Mouse (Mus musculus): ENCODE measurements around the gene C1qtnf1. TPM values are rescaled to one million over a fixed set of nuclear protein-coding genes. Genes with fewer than 3 reads are reported as not detected.

C1qtnf1 gene
- total RNA-seq, 2 experiments from 2014 or later = 4.3 to 4.6 TPM

DNA sequence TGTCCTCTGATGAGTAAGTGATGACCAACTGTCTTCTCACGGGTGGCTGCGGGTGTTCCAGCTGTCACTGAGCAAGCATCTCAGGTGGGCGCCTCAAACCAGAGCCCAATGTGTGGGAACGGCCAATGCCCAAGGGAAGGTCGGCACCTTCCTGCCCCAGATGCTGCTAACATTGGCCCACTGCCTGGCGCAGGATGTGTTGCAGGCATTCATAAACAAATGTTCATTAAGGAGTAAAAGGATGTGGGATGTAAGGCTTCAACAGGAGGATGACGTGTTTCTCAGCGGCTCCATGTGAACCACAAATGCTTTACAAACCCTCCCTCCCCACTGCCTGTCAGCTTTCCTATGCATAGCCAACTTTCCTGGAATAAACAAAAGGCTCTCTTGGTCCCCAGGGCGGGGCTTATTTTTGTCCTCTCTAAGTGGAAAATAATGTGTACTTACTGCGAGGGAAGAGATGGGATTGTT is 5.4 kb downstream of the C1qtnf1 start:
- no peak for DNase-seq (ENCODE audit: low spot score in 2 of 2)

GRCm38 (mm10) chr11:118434093-118434492 is 6.1 kb downstream of the C1qtnf1 start:
- no peak for DNase-seq (ENCODE audit: low spot score in 2 of 2)

DNA sequence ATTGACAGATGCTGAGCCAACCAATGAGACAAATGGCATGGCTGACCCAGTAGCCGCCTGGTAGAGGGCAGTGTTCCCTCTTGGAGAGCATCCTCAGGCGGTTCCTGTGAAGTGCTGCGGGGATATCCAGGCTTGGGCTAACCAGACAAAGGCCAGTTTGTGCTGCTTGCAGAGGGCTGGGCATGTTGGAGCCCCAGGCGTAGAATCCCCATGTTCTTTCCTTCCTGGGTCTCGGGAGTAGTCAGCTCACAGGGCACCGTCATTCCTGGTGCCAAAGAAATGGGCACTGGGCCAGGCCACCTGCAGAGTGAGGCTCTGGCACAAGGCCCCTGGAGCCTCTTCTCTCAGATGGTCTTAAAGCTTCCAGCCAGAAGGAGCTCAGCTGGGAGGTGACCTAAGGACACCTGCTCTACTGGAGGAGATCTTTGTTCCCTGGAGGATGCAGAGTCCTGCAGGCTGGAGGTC is 8.5 kb downstream of the C1qtnf1 start:
- peak in 1 of 2 experiments; percentile 20 for DNase-seq (ENCODE audit: low spot score in 2 of 2)

DNA sequence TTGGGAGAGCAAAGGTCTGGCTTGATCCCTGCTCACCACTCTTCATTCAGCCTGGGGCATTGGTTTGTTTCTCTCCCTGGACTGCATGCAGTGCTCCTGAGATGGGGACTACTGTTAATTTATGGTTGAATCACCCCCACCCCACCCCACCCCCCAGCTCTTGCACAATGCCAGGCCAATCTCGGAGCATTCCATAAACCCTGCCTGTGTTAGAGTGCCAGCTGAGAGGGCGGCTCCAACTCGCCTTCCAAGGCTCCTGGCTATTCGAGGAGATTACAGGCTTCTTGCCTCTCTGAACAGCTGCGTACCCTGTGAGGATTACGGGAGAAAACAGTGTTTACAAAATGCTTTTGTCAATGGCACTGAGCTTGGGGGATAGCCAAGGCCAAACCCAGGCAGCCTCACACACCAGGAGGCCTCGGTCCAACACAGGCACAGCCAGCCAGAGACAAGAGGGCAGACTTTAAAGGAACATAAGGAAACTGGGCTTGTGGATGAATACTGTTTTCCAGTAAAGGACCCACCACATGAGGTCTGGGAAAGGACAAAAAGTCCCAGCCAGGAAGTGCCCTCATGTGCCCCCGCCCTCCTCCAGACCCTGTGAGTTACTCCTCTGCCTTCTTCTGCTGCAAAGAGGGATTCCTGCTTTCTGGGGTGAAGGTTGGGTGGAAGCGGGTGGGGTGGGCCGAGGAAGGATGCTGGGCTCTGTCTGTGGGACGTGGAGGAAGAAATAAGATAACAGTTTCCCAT is 10.8 kb downstream of the C1qtnf1 start:
- no peak for DNase-seq (ENCODE audit: low spot score in 2 of 2)

GRCm38 (mm10) chr11:118442691-118443090 is 14.7 kb downstream of the C1qtnf1 start:
- no peak for DNase-seq (ENCODE audit: low spot score in 2 of 2)

DNA sequence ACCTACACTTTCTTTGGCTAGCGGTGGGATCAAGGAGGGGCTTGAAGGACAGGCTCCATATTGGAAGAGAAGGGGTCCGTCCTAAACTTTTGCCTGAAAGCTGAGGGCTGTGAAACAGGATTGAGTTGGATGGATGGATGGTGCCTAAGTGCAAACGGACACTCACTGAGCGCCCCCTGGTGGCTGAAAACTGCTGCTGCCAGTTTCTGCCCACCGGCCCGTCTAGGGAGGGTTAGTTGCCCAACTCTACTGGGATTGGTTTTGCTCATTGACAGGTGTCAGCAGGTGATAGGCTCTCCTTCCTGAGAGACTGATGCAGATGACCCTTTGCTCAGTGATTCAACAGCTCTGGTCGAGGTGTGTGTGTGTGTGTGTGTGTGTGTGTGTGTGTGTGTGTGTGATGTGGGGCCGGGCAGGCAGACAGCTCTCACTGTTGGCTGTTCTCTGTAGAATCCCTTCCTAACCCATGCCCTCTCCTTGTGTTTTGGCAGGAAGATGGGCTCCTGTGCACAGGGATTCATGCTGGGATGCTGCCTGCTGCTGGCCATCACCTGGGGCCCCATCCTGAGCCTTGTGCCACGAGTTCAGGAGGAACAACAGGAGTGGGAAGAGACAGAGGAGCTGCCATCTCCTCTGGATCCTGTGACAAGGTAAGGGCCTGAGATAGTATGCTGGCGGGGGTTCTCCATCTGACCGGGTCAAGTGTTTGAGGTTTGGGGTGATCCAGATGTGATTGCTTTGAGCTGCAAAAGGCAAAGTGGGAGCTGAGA is 15.4 kb downstream of the C1qtnf1 start:
- peak; percentile 52 to 68 for DNase-seq (ENCODE audit: low spot score in 2 of 2)

- peak; percentile 53 to 64 for DNase-seq (ENCODE audit: low spot score in 2 of 2)
Measured at GRCm38 (mm10) chr11:118445843-118446242, 17.8 kb downstream of the C1qtnf1 start.

GRCm38 (mm10) chr11:118447346-118447745 is 19.3 kb downstream of the C1qtnf1 start:
- DNase-seq (ENCODE audit: low spot score in 2 of 2) = no peak

GRCm38 (mm10) chr11:118448385-118448784 is 20.4 kb downstream of the C1qtnf1 start:
- DNase-seq (ENCODE audit: low spot score in 2 of 2) = no peak

DNA sequence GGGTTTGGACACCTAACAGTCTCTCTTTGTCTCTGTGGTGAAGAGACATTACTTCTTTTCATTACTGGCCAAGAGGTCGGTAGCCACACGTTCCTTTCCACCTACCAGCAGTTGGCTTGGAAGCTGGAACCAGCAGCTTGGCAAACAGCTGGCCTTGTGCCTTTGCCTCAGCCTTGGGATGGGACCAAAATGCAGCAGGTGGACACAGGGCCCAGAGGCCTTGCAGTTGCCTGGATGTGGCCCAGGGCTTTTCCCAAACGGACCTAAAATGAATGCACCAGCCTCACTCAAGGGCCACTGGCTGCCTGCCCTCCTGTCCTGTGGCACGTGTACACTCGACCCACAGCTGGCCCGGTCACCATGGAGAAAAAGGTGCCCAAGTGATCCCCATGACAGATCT is 23.2 kb downstream of the C1qtnf1 start:
- DNase-seq (ENCODE audit: low spot score in 2 of 2) = no peak

- no peak for DNase-seq (ENCODE audit: low spot score in 2 of 2)
Measured at GRCm38 (mm10) chr11:118452955-118453354, 25.0 kb downstream of the C1qtnf1 start.

DNA sequence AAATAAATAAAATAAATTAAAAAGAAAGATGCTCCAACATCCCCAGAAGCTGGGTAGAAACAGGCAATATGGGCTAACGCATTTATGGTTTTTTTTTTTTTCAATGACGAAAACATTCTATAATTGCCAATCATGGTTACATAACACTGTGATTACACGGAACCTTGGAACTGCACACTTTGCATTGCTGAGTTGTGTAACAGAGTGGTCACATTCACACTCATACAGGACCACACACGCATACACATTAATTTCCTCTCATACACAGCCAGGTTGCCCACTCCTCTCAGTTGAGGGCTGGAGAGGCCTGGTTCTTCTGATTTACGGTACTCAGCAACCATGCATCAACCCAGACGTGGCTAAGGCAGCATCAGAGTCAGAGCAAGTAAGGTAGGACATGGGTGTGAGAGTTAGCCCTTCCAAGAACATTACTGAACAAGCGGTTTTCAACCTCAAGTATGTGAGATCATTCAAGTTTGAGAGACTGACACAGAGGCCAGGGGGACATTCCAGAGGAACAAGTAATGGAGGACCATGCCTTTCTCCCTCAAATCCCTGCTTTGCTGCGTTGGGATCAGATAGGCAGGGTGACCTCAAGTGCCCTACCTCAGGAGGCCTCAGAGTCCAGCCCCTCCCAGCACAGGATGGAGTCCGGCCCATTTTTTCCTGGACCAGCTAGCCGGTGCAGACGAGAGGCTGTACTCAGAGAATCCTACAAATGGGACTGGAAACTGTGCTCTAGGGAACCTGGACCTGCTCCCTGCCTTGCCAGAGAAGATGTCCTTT is 26.1 kb downstream of the C1qtnf1 start:
- DNase-seq (ENCODE audit: low spot score in 2 of 2) = no peak

DNA sequence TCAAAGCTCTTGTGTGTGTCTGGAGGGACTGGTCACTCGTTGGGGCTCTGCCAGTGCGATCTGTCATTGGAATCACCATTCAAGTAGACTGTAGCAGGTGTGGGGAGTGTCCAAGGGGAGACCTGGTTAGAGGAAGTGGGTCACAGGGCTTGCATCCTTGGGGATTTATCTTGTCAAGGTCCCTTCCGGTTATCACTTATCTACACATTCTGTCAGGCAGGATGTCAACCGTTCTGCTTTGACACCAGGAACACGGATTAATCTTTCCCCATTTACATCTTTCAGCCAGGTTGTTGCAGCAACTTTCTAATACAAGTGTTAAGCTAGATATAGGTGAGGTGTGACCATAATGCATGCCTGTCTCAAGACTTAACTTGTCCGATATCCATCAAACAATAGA is 27.8 kb downstream of the C1qtnf1 start:
- no peak for DNase-seq (ENCODE audit: low spot score in 2 of 2)

DNA sequence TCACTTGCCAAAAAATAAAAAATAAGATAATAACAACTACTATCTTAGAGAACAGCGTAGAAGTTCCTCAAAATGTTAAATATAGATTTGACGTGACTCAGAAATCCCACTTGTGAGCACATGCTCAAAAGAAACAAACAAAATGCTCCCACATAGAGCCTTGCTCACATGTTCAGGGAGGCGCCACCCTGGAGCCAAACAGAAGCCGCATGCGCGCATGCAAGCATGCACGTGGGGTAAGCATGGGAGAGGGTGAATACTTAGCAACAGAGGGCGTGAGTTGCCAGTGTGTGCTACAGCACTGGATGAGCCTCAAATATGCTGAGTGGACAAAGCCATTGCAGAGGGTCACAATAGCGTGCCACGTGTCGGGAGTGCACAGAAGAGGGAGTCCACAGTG is 28.9 kb downstream of the C1qtnf1 start:
- DNase-seq (ENCODE audit: low spot score in 2 of 2) = peak; percentile 51 to 52

DNA sequence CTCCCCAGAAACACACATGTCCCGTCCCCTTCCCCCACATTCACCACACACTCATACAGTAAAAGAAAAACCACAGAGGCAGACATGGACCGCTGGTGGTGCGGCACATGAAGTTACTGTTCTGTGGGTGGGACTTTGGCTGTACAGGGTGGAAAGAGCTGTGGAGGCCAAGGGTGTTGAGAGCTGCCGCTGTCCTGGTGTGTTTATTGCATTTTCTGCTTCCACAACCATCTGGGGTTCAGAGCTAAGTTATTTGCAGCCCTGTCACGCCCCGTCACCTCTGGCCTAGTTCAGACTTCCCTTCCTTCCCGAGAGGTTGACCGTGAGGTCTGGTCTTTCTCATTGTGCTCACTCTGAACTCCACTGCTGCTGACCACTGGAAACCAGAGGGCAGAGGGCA is 31.0 kb downstream of the C1qtnf1 start:
- no peak for DNase-seq (ENCODE audit: low spot score in 2 of 2)

DNA sequence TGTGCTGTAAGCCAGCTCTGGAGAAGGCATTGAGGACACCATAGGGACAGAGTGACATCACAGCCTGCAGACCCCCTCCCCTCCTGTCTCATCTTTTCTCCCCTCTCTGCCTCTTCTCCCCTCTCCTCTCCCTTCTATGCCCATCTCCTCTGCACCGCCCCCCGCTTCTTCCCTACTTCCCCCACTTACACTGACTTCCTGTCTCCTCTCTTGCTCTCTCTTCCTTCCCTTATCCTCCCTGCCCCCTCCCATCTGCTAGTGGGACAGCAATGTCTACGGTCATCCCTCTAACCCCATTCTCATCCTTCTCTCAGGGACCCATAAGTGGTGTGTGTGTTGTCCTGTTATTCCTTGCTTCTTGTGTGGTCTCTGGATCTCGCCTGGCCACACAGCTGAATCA is 31.5 kb downstream of the C1qtnf1 start:
- no peak for DNase-seq (ENCODE audit: low spot score in 2 of 2)

- no peak for DNase-seq (ENCODE audit: low spot score in 2 of 2)
Measured at GRCm38 (mm10) chr11:118460280-118460679, 32.3 kb downstream of the C1qtnf1 start.

DNA sequence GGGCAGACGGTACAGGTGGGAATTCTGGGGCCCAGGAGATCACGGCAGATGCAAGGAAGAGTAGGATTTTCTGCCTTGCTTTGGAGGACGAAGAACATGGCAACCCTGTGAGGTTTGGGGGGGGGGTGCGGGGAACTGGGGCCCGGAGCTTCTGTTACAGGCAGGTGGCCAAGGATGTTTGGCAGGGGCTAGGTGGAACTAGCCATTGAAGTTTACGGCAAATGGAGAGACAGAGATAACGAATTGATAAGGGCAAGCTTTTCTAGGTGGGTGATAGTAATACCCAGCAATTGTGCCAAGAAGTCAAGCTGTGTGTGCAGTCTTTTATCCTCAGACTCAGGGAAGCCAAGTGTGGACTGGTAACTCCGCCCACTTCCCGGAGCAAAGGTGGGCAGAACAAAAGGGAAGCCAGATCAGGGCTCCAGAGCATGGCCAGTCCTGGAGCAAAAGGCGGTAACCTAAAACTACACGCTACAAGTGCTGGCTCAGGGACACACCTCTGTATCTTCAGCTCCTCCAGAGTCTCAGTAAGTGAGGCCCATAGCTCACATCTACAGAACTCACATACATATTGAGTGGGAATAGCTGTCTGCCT is 39.5 kb downstream of the C1qtnf1 start:
- DNase-seq (ENCODE audit: low spot score in 2 of 2) = no peak

DNA sequence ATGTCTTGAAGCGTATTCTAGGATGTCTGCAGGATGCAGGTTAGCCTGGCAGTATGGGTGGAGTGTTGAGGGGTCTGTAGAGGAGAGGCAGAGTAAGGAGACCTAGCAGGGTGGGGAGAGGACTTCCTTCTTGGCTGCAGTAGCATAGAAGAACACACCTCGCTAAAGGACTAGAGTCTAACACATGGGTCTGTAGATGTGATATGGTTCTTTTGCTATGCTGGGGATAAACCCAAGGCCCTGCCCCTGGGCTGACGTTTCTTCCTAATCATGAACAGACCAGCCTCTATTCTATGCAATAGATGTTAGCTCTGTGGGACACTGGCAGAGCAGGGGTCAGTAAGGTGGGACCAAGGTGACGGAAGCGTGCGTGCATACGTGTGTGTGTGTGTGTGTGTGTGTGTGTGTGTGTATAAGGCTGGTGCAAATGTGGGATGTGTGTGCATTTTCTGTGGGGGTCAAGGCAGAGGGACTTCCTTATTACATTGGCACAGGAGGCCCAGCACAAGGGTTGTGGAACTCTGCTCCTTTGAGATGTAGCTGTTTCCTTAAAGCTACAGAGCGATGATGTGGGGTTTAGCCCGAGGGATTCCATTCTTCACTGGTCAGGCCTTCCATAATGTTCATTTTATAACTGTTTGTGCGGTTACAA is 41.6 kb downstream of the C1qtnf1 start:
- no peak for DNase-seq (ENCODE audit: low spot score in 2 of 2)

DNA sequence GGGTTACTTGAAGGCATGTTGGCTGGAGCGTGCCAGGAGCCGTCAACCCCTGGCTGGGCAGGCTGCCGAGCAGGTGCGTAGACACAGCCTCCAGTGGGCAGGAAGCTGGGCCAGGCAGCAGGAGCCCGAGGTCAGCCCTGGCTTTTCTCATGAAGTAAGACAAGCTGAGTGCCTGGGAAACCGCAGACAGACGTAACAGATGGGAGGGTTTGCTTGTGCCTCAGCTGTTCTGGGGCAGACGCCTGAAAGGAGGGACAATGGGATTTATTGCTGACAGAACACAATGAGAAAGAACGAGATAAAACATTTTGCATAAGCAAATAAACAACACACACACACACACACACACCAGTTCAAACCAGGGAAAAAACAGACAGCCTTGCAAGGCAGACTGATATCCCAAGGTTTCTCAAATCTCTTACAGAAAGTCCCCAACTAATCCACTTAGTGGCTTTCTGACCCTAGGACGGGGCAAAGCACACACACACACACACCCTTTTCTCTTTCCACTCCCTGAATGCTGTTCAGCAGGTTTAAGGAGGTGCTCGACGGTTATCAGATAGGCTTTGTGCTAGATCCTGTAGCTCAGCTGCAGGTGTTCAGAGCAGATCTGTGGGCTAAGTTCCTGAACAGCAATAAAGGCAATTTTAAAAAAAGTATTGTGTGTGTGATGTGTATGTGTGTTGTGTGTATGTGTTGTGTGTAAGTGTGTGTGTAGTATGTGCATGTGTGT is 42.4 kb downstream of the C1qtnf1 start:
- no peak for DNase-seq (ENCODE audit: low spot score in 2 of 2)
